Mouse (Mus musculus): ENCODE data around the gene Tcl1. TPM values are rescaled to one million over a fixed set of nuclear protein-coding genes. Genes with fewer than 3 reads are reported as not detected.

Gene Tcl1
- polyA plus RNA-seq (2012; rRNA removed): 1.1 and 1.8 TPM in 2 replicates

DNA sequence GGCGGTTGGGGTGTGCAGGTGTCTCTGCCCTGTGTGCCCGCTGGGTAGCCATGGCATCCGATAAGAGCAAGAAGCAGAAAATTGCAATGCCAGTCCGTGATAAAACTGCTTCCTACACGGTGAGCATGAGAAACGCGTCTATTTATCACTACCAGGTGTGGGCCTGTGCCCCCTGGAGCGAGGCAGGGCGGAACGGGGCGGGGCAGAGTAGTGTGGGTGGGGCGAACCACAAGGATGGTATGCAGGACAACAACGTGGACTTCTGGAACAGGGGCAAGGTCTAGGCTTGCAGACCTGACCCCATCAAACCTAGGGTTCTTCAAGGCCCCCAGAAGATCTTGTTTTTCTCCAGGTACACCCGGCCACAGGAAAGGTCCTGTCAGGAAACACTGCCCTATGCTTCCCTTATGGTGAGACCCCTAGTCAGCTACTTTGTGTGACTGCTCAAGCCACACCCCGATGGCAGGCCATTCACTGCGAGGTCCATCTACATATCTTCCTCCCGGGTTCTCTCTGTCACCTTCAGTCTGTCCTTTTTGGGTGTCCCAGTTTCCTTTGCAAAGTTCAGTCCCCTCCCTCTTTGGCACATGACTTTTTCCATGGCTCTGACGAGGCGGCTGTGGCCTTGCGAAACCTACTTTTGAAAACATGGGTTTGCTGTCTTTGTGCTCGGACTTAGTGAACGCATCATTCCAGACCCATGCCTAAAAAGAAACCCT lies at the start of gene Tcl1:
TSS of gene Tcl1 (minus strand) at position 193 of the 719 bp plus-strand sequence.
- Histone ChIP-seq H3K27ac (ENCODE audit: control insufficient read depth, insufficient read depth, low read depth, low read length) (no peak within 1 kb of the TSS), H3K4me3 (ENCODE audit: control insufficient read depth, low read depth, low read length) (no peak within 1 kb of the TSS)

GRCm38 (mm10) chr12:105271016-105271965 lies 48.7 kb upstream of the Tcl1 start:
- Histone ChIP-seq H3K27ac (ENCODE audit: control insufficient read depth, insufficient read depth, low read depth, low read length) (no peak overlapping the region), H3K4me3 (ENCODE audit: control insufficient read depth, low read depth, low read length) (no peak overlapping the region), H3K4me1 (ENCODE audit: control insufficient read depth, insufficient read depth, low read length) (no peaks in the 10 kb centered on the region), H3K27me3 (ENCODE audit: control insufficient read depth, insufficient read depth, low read length) (no peaks in the 10 kb centered on the region), H3K36me3 (ENCODE audit: control insufficient read depth, insufficient read depth, low read length) (no peaks in the 10 kb centered on the region)
- TF ChIP-seq CTCF (IDR thresholded peaks at IDR 0.05; ENCODE audit: control insufficient read depth, insufficient read depth, insufficient replicate concordance, low read depth, low read length): no peak
- no peak for TF ChIP-seq POLR2A (IDR thresholded peaks at IDR 0.05; ENCODE audit: control insufficient read depth, low read depth, low read length)

More for the DNA sequence above, at the start of gene Tcl1:
- H3K36me3 ChIP-seq (ENCODE audit: control insufficient read depth, insufficient read depth, low read length): no peaks in the 10 kb centered on the region
- no peak for TF ChIP-seq POLR2A (IDR thresholded peaks at IDR 0.05; ENCODE audit: control insufficient read depth, low read depth, low read length)
- H3K4me1 ChIP-seq (ENCODE audit: control insufficient read depth, insufficient read depth, low read length): peaks cover 9% of the 10 kb centered on the region
- no peaks in the 10 kb centered on the region for H3K27me3 ChIP-seq (ENCODE audit: control insufficient read depth, insufficient read depth, low read length)

DNA sequence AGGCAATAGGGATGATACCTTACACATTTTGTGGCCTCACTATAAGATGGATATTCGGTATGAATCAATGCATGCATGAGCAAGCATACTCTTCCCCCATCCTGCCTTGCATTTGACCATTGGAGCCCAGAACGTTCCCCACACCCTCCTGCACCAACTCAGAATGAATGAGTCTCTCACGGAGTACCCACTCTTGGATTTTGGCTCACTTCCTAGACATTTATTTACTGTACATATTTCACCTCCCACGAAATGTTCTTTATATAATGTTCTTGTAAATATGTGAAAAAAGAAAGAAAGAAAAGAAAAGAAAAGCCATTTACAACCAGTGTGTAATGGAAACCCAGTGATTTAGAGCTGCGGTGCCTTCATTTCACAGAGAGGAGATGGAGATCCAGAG lies 44.5 kb upstream of the Tcl1 start:
- H3K4me3 ChIP-seq (ENCODE audit: control insufficient read depth, low read depth, low read length): no peak overlapping the region
- H3K27me3 ChIP-seq (ENCODE audit: control insufficient read depth, insufficient read depth, low read length): no peaks in the 10 kb centered on the region
- no peak overlapping the region for H3K27ac ChIP-seq (ENCODE audit: control insufficient read depth, insufficient read depth, low read depth, low read length)
- TF ChIP-seq POLR2A (IDR thresholded peaks at IDR 0.05; ENCODE audit: control insufficient read depth, low read depth, low read length) (no peak), CTCF (IDR thresholded peaks at IDR 0.05; ENCODE audit: control insufficient read depth, insufficient read depth, insufficient replicate concordance, low read depth, low read length) (no peak)
- H3K4me1 ChIP-seq (ENCODE audit: control insufficient read depth, insufficient read depth, low read length): no peaks in the 10 kb centered on the region
- H3K36me3 ChIP-seq (ENCODE audit: control insufficient read depth, insufficient read depth, low read length): no peaks in the 10 kb centered on the region

- H3K27ac ChIP-seq (ENCODE audit: control insufficient read depth, insufficient read depth, low read depth, low read length): no peak overlapping the region
- H3K4me3 ChIP-seq (ENCODE audit: control insufficient read depth, low read depth, low read length): no peak overlapping the region
- no peaks in the 10 kb centered on the region for H3K36me3 ChIP-seq (ENCODE audit: control insufficient read depth, insufficient read depth, low read length)
- TF ChIP-seq CTCF (IDR thresholded peaks at IDR 0.05; ENCODE audit: control insufficient read depth, insufficient read depth, insufficient replicate concordance, low read depth, low read length) (no peak), POLR2A (IDR thresholded peaks at IDR 0.05; ENCODE audit: control insufficient read depth, low read depth, low read length) (no peak)
- no peaks in the 10 kb centered on the region for H3K27me3 ChIP-seq (ENCODE audit: control insufficient read depth, insufficient read depth, low read length)
- no peaks in the 10 kb centered on the region for H3K4me1 ChIP-seq (ENCODE audit: control insufficient read depth, insufficient read depth, low read length)
Measured at GRCm38 (mm10) chr12:105266096-105266495, 43.5 kb upstream of the Tcl1 start.

GRCm38 (mm10) chr12:105259221-105259620 lies 36.6 kb upstream of the Tcl1 start:
- H3K36me3 ChIP-seq (ENCODE audit: control insufficient read depth, insufficient read depth, low read length): no peaks in the 10 kb centered on the region
- TF ChIP-seq CTCF (IDR thresholded peaks at IDR 0.05; ENCODE audit: control insufficient read depth, insufficient read depth, insufficient replicate concordance, low read depth, low read length) (no peak), POLR2A (IDR thresholded peaks at IDR 0.05; ENCODE audit: control insufficient read depth, low read depth, low read length) (no peak)
- H3K27me3 ChIP-seq (ENCODE audit: control insufficient read depth, insufficient read depth, low read length): no peaks in the 10 kb centered on the region
- no peak overlapping the region for H3K4me3 ChIP-seq (ENCODE audit: control insufficient read depth, low read depth, low read length)
- no peak overlapping the region for H3K27ac ChIP-seq (ENCODE audit: control insufficient read depth, insufficient read depth, low read depth, low read length)
- no peaks in the 10 kb centered on the region for H3K4me1 ChIP-seq (ENCODE audit: control insufficient read depth, insufficient read depth, low read length)

GRCm38 (mm10) chr12:105258787-105259186 lies 36.2 kb upstream of the Tcl1 start:
- H3K36me3 ChIP-seq (ENCODE audit: control insufficient read depth, insufficient read depth, low read length): no peaks in the 10 kb centered on the region
- no peaks in the 10 kb centered on the region for H3K4me1 ChIP-seq (ENCODE audit: control insufficient read depth, insufficient read depth, low read length)
- TF ChIP-seq CTCF (IDR thresholded peaks at IDR 0.05; ENCODE audit: control insufficient read depth, insufficient read depth, insufficient replicate concordance, low read depth, low read length): peak; percentile 53; the same call in 1 of the 2 replicates
- TF ChIP-seq POLR2A (IDR thresholded peaks at IDR 0.05; ENCODE audit: control insufficient read depth, low read depth, low read length): no peak
- no peaks in the 10 kb centered on the region for H3K27me3 ChIP-seq (ENCODE audit: control insufficient read depth, insufficient read depth, low read length)
- no peak overlapping the region for H3K27ac ChIP-seq (ENCODE audit: control insufficient read depth, insufficient read depth, low read depth, low read length)
- H3K4me3 ChIP-seq (ENCODE audit: control insufficient read depth, low read depth, low read length): no peak overlapping the region

- Histone ChIP-seq H3K4me1 (ENCODE audit: control insufficient read depth, insufficient read depth, low read length) (peaks cover 17% of the 10 kb centered on the region), H3K27me3 (ENCODE audit: control insufficient read depth, insufficient read depth, low read length) (no peaks in the 10 kb centered on the region), H3K36me3 (ENCODE audit: control insufficient read depth, insufficient read depth, low read length) (no peaks in the 10 kb centered on the region), H3K27ac (ENCODE audit: control insufficient read depth, insufficient read depth, low read depth, low read length) (no peak overlapping the region), H3K4me3 (ENCODE audit: control insufficient read depth, low read depth, low read length) (no peak overlapping the region)
- TF ChIP-seq CTCF (IDR thresholded peaks at IDR 0.05; ENCODE audit: control insufficient read depth, insufficient read depth, insufficient replicate concordance, low read depth, low read length) (no peak), POLR2A (IDR thresholded peaks at IDR 0.05; ENCODE audit: control insufficient read depth, low read depth, low read length) (no peak)
Measured at GRCm38 (mm10) chr12:105253796-105254195, 31.2 kb upstream of the Tcl1 start.

Measured in testis, adult 2 months (tissue).